Mouse (Mus musculus): ENCODE results near the gene Gm21719.
"Not testable (repeated sequence)": the region's sequence is repeated elsewhere in the genome, so short reads cannot be mapped to it uniquely, and the experiment has no call there.

The Gm21719 gene

GRCm38 (mm10) chrY:6682772-6683171, at the start of gene Gm21719:
TSS of gene Gm21719 (minus strand) at chrY:6682872.
- DNase-seq: not testable (repeated sequence)
